Mouse (Mus musculus): ENCODE data around the gene Mylk. TPM values are rescaled to one million over a fixed set of nuclear protein-coding genes. Genes with fewer than 3 reads are reported as not detected.

The Mylk gene
- polyA plus RNA-seq, 1 experiment: 2,043 TPM

GRCm38 (mm10) chr16:34902761-34903160, 157.8 kb downstream of the Mylk start:
- DNase-seq (ENCODE audit: low spot score): no peak

GRCm38 (mm10) chr16:34904876-34905275, 159.9 kb downstream of the Mylk start:
- no peak for DNase-seq (ENCODE audit: low spot score)

- no peak for DNase-seq (ENCODE audit: low spot score)
These were observed 164.4 kb downstream of the Mylk start for GRCm38 (mm10) chr16:34909437-34909836.

GRCm38 (mm10) chr16:34917373-34917900, 172.4 kb downstream of the Mylk start:
- DNase-seq (ENCODE audit: low spot score): no peak

- no peak for DNase-seq (ENCODE audit: low spot score)
These were observed 175.2 kb downstream of the Mylk start for GRCm38 (mm10) chr16:34920182-34920581.

- no peak for DNase-seq (ENCODE audit: low spot score)
These were observed 175.9 kb downstream of the Mylk start for GRCm38 (mm10) chr16:34920868-34921267.

GRCm38 (mm10) chr16:34921319-34921718, 176.3 kb downstream of the Mylk start:
- no peak for DNase-seq (ENCODE audit: low spot score)

- DNase-seq (ENCODE audit: low spot score): no peak
These were observed 178.6 kb downstream of the Mylk start for GRCm38 (mm10) chr16:34923630-34924029.

- DNase-seq (ENCODE audit: low spot score): no peak
These were observed 179.3 kb downstream of the Mylk start for GRCm38 (mm10) chr16:34924324-34924723.

GRCm38 (mm10) chr16:34924937-34925618, 180.1 kb downstream of the Mylk start:
- no peak for DNase-seq (ENCODE audit: low spot score)

- DNase-seq (ENCODE audit: low spot score): no peak
These were observed 181.8 kb downstream of the Mylk start for GRCm38 (mm10) chr16:34926531-34927435.

- DNase-seq (ENCODE audit: low spot score): no peak
These were observed 184.7 kb downstream of the Mylk start for GRCm38 (mm10) chr16:34929686-34930085.

- no peak for DNase-seq (ENCODE audit: low spot score)
These were observed 185.1 kb downstream of the Mylk start for GRCm38 (mm10) chr16:34930110-34930509.

GRCm38 (mm10) chr16:34931306-34931705, 186.3 kb downstream of the Mylk start:
- DNase-seq (ENCODE audit: low spot score): no peak

- DNase-seq (ENCODE audit: low spot score): no peak
These were observed 188.2 kb downstream of the Mylk start for GRCm38 (mm10) chr16:34933173-34933572.

GRCm38 (mm10) chr16:34934486-34934885, 189.5 kb downstream of the Mylk start:
- DNase-seq (ENCODE audit: low spot score): no peak

- DNase-seq (ENCODE audit: low spot score): no peak
These were observed 190.7 kb downstream of the Mylk start for GRCm38 (mm10) chr16:34935514-34936338.

- no peak for DNase-seq (ENCODE audit: low spot score)
These were observed 191.4 kb downstream of the Mylk start for GRCm38 (mm10) chr16:34936339-34936810.

- DNase-seq (ENCODE audit: low spot score): no peak
These were observed 192.6 kb downstream of the Mylk start for GRCm38 (mm10) chr16:34937611-34938010.

GRCm38 (mm10) chr16:34938248-34938647, 193.2 kb downstream of the Mylk start:
- DNase-seq (ENCODE audit: low spot score): no peak

- DNase-seq (ENCODE audit: low spot score): no peak
These were observed 194.9 kb downstream of the Mylk start for GRCm38 (mm10) chr16:34939951-34940350.

GRCm38 (mm10) chr16:34940363-34940762, 195.4 kb downstream of the Mylk start:
- DNase-seq (ENCODE audit: low spot score): peak; percentile 19

Data from urinary bladder, adult 2 months (tissue).